Mouse (Mus musculus) liver, embryonic 14.5 days (tissue): ENCODE results near the gene Zbtb5.

Source experiments
- CTCF ChIP-seq: IDR thresholded peaks from 2 replicates; pipeline ENCODE4 v1.5.1; 2016; ENCODE audit warnings: antibody characterized with exemption, low read depth, control low read depth
- EP300 ChIP-seq: IDR thresholded peaks from 2 replicates; pipeline ENCODE4 v1.6.1; 2016; ENCODE audit warnings: antibody characterized with exemption, low read depth

DNA sequence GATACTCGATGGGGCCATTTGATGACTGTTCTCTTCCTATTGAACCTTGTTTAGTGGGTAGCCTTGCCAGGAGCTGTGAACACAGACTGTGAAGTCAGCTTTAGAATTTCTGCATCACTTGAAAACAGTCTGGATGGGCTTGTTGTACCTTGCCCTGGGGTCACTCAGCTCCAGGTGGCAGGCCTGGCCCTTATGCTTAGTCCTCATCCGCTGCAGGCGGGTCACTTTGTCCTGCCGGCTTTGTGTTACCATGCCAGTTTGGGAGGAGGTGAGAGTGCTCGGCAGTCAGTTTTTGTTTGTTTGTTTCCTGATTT, 30.3 kb downstream of the Zbtb5 start:
- no peak for TF ChIP-seq CTCF
- TF ChIP-seq EP300 = no peak
